Mouse (Mus musculus) MEL (cell line): Measurements from ENCODE around the gene Gm49395.

Source experiments
- CTCF ChIP-seq, 3 experiments: IDR thresholded peaks in 2 of 3; conservative IDR thresholded peaks in 1 of 3; 2 replicates each; pipeline ENCODE4 v1.5.1; 2011 to 2012; ENCODE audit warnings: low read length in 3 of 3, low read depth in 2 of 3, mild to moderate bottlenecking in 2 of 3, improper control_type of control experiment in 1 of 3, inconsistent platforms in 1 of 3, mixed read lengths in 1 of 3, moderate library complexity in 1 of 3; ENCODE audit not compliant: control insufficient read depth in 1 of 3, insufficient read depth in 1 of 3, poor library complexity in 1 of 3, severe bottlenecking in 1 of 3
- E2F4 ChIP-seq: IDR thresholded peaks from 2 replicates; pipeline ENCODE4 v1.6.1; 2011; ENCODE audit warnings: low read depth, low read length, improper control_type of control experiment, borderline replicate concordance
- ELF1 ChIP-seq: IDR thresholded peaks from 2 replicates; pipeline ENCODE4 v1.6.1; 2014; ENCODE audit warnings: low read depth, mild to moderate bottlenecking, inconsistent platforms, low read length, improper control_type of control experiment, moderate library complexity
- ETS1 ChIP-seq: IDR thresholded peaks from 2 replicates; pipeline ENCODE4 v1.6.1; 2012; ENCODE audit warnings: low read depth, mild to moderate bottlenecking, inconsistent platforms, low read length, improper control_type of control experiment, moderate library complexity
- HCFC1 ChIP-seq: IDR thresholded peaks from 2 replicates; pipeline ENCODE4 v1.6.1; 2012; ENCODE audit warnings: low read depth, mild to moderate bottlenecking, inconsistent platforms, low read length, improper control_type of control experiment, moderate library complexity
- POLR2A ChIP-seq, 2 experiments: IDR thresholded peaks; 2 replicates each; pipeline ENCODE4 v1.6.1; 2011 to 2012; ENCODE audit warnings: low read length in 2 of 2, mild to moderate bottlenecking in 2 of 2, control low read depth in 1 of 2, improper control_type of control experiment in 1 of 2, low read depth in 1 of 2, moderate library complexity in 1 of 2; ENCODE audit not compliant: control insufficient read depth in 1 of 2, insufficient read depth in 1 of 2, poor library complexity in 1 of 2
- TCF12 ChIP-seq: IDR thresholded peaks from 2 replicates; pipeline ENCODE4 v1.6.1; 2014; ENCODE audit warnings: low read depth, mild to moderate bottlenecking, inconsistent platforms, low read length, improper control_type of control experiment, moderate library complexity
- UBTF ChIP-seq: IDR thresholded peaks from 2 replicates; pipeline ENCODE4 v1.6.1; 2012; ENCODE audit warnings: low read depth, mild to moderate bottlenecking, inconsistent platforms, low read length, improper control_type of control experiment, moderate library complexity, borderline replicate concordance; ENCODE audit not compliant: insufficient read depth
- USF1 ChIP-seq: IDR thresholded peaks from 2 replicates; pipeline ENCODE4 v1.6.1; 2014; ENCODE audit warnings: low read depth, mild to moderate bottlenecking, inconsistent platforms, low read length, improper control_type of control experiment, moderate library complexity

GRCm38 (mm10) chr13:115072386-115072785, 29.3 kb downstream of the Gm49395 start:
- TF ChIP-seq USF1 (no peak), UBTF (no peak), HCFC1 (no peak), TCF12 (no peak), CTCF (IDR thresholded peaks at IDR 0.05 in 2 of 3, conservative IDR thresholded peaks at IDR 0.05 in 1 of 3; ENCODE audit: control insufficient read depth in 1 of 3, insufficient read depth in 1 of 3, low read depth in 2 of 3, low read length in 3 of 3, poor library complexity in 1 of 3, severe bottlenecking in 1 of 3) (no peak), E2F4 (no peak), POLR2A (IDR thresholded peaks at IDR 0.05; ENCODE audit: control insufficient read depth in 1 of 2, insufficient read depth in 1 of 2, low read depth in 1 of 2, low read length in 2 of 2, poor library complexity in 1 of 2) (no peak), ELF1 (no peak), ETS1 (no peak)
